Mouse (Mus musculus) bone marrow macrophage, adult 2 months (primary cell): Measurements from ENCODE around the gene Gm45021. TPM values are rescaled to one million over a fixed set of nuclear protein-coding genes. Genes with fewer than 3 reads are reported as not detected.

Source experiments
- H3K27ac ChIP-seq: 2 replicates; pipeline ENCODE4 v1.5.1; 2012; ENCODE audit warnings: low read depth, low read length; ENCODE audit not compliant: insufficient read depth
- H3K4me1 ChIP-seq: 2 replicates; pipeline ENCODE4 v1.6.1; 2012; ENCODE audit warnings: low read length; ENCODE audit not compliant: control insufficient read depth, insufficient read depth
- H3K4me3 ChIP-seq: 2 replicates; pipeline ENCODE4 v1.5.1; 2012; ENCODE audit warnings: mild to moderate bottlenecking, low read length, moderate library complexity; ENCODE audit not compliant: insufficient read depth
- CTCF ChIP-seq: IDR thresholded peaks from 2 replicates; pipeline ENCODE4 v1.5.1; 2012; ENCODE audit warnings: low read depth, mild to moderate bottlenecking, low read length, moderate library complexity
- POLR2A ChIP-seq: IDR thresholded peaks from 2 replicates; pipeline ENCODE4 v1.6.1; 2012; ENCODE audit warnings: mild to moderate bottlenecking, low read depth, low read length, borderline replicate concordance
- polyA plus RNA-seq: library from polyadenylated mRNA; stranded (reverse); fragments of >200 nt; gene quantifications from 2 replicates; pipeline ENCODE4 v1.2.4, GENCODE M21; 2012; ENCODE audit not compliant: missing spikeins, insufficient read depth, insufficient read length

Gm45021 gene
- polyA plus RNA-seq, 1 experiment, result not detected

- Histone ChIP-seq H3K27ac (no peak within 1 kb of the TSS), H3K4me3 (no peak within 1 kb of the TSS), H3K4me1 (no peaks in the 10 kb centered on the region)
- TF ChIP-seq POLR2A, result no peak
- TF ChIP-seq CTCF, result no peak
These were observed 16.8 kb upstream of the Gm45021 start, which contains the start of gene Rarres2 for GRCm38 (mm10) chr6:48572572-48573061. TSS of gene Rarres2 (minus strand) at chr6:48572789.

GRCm38 (mm10) chr6:48573280-48573679 is 16.1 kb upstream of the Gm45021 start:
- TF ChIP-seq CTCF (no peak), POLR2A (no peak)
- Histone ChIP-seq H3K4me3 (no peak overlapping the region), H3K4me1 (peaks cover 2% of the 10 kb centered on the region), H3K27ac (no peak overlapping the region)

GRCm38 (mm10) chr6:48573981-48574380 is 15.4 kb upstream of the Gm45021 start:
- no peak overlapping the region for H3K4me3 ChIP-seq
- TF ChIP-seq POLR2A (no peak), CTCF (no peak)
- no peak overlapping the region for H3K27ac ChIP-seq
- peaks cover 8% of the 10 kb centered on the region for H3K4me1 ChIP-seq

- Histone ChIP-seq H3K4me3 (peak overlapping the region; percentile 14; the same call in 1 of the 2 replicates), H3K4me1 (peaks cover 20% of the 10 kb centered on the region), H3K27ac (peak overlapping the region; percentile 94)
- TF ChIP-seq CTCF (no peak), POLR2A (no peak)
These were observed 10.7 kb upstream of the Gm45021 start for GRCm38 (mm10) chr6:48578736-48579135.

- H3K4me3 ChIP-seq, result peak overlapping the region; percentile 54
- H3K4me1 ChIP-seq, result peaks cover 20% of the 10 kb centered on the region
- H3K27ac ChIP-seq, result peak overlapping the region; percentile 94
- no peak for TF ChIP-seq POLR2A
- no peak for TF ChIP-seq CTCF
These were observed 10.2 kb upstream of the Gm45021 start for GRCm38 (mm10) chr6:48579215-48579648.

GRCm38 (mm10) chr6:48581257-48581656 is 8.2 kb upstream of the Gm45021 start:
- Histone ChIP-seq H3K27ac (no peak overlapping the region), H3K4me3 (no peak overlapping the region), H3K4me1 (peaks cover 20% of the 10 kb centered on the region)
- TF ChIP-seq CTCF, result no peak
- TF ChIP-seq POLR2A, result no peak

- H3K27ac ChIP-seq, result no peak overlapping the region
- H3K4me3 ChIP-seq, result no peak overlapping the region
- TF ChIP-seq POLR2A (no peak), CTCF (no peak)
- H3K4me1 ChIP-seq, result peaks cover 20% of the 10 kb centered on the region
These were observed 7.4 kb upstream of the Gm45021 start for GRCm38 (mm10) chr6:48582037-48582436.

- Histone ChIP-seq H3K4me1 (peaks cover 17% of the 10 kb centered on the region), H3K4me3 (no peak overlapping the region), H3K27ac (no peak overlapping the region)
- TF ChIP-seq POLR2A (no peak), CTCF (no peak)
These were observed 1.9 kb downstream of the Gm45021 start for GRCm38 (mm10) chr6:48591221-48591845.

- TF ChIP-seq POLR2A (no peak), CTCF (no peak)
- H3K27ac ChIP-seq, result no peak overlapping the region
- peaks cover 17% of the 10 kb centered on the region for H3K4me1 ChIP-seq
- H3K4me3 ChIP-seq, result no peak overlapping the region
These were observed 2.5 kb downstream of the Gm45021 start for GRCm38 (mm10) chr6:48591871-48592270.
